Mouse (Mus musculus): ENCODE measurements around the gene Tysnd1. TPM values are rescaled to one million over a fixed set of nuclear protein-coding genes. Genes with fewer than 3 reads are reported as not detected.

Gene Tysnd1
- polyA plus RNA-seq, 1 experiment, result 23.6 TPM

DNA sequence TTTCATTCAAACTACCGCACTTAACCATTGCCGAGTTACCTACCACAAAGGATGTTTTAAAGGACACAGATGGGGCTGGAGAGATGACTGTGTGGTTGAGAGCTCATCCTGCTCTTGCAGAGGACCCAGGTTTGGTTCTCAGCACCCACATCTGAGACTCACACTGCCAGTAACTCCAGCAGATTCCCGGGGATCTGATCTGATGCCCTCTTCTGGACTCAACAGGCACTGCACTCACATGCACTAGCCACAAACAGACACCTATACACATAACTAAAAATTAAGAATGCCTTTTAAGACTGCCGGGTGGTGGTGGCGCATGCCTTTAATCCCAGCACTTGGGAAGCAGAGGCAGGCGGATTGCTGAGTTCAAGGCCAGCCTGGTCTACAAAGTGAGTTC is 34.9 kb downstream of the Tysnd1 start:
- no peak for TF ChIP-seq CTCF (IDR thresholded peaks at IDR 0.05; ENCODE audit: extremely low read depth, insufficient read depth, low read length)
- no peak for TF ChIP-seq POLR2A (IDR thresholded peaks at IDR 0.05; ENCODE audit: extremely low read depth, insufficient read depth, low read length)
- no peaks in the 10 kb centered on the region for H3K4me1 ChIP-seq (ENCODE audit: control insufficient read depth, insufficient read depth, low read length)
- H3K4me3 ChIP-seq (ENCODE audit: insufficient read depth, low read length), result no peak overlapping the region
- no peak overlapping the region for H3K27ac ChIP-seq (ENCODE audit: insufficient read depth, low read length)

- Histone ChIP-seq H3K4me3 (ENCODE audit: insufficient read depth, low read length) (no peak overlapping the region), H3K27ac (ENCODE audit: insufficient read depth, low read length) (no peak overlapping the region), H3K4me1 (ENCODE audit: control insufficient read depth, insufficient read depth, low read length) (peaks cover 2% of the 10 kb centered on the region; the same call in 1 of the 2 replicates)
- TF ChIP-seq CTCF (IDR thresholded peaks at IDR 0.05; ENCODE audit: extremely low read depth, insufficient read depth, low read length) (peak; percentile 61), POLR2A (IDR thresholded peaks at IDR 0.05; ENCODE audit: extremely low read depth, insufficient read depth, low read length) (no peak)
Observed at GRCm38 (mm10) chr10:61734377-61734776, 39.1 kb downstream of the Tysnd1 start.

DNA sequence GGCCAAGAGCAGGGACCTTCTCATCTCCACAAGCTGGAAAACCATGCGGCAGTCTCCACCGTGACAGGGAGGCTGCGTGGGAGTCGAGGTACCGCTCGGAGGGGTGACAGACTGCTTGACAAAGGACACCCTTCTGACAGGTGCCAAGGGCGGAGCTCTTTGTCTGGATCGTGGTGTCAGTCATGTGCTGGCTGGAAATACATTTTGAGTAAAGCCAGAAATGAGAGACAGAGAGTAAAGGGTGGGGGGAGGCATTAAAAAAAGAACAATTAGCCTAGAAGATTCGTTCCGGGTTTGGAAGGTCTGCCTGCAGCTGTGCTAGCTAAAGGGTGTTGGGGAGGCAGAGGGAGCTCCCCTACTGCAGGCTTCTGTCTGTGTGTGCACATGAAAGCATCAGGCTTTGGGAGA is 41.4 kb downstream of the Tysnd1 start:
- no peak overlapping the region for H3K27ac ChIP-seq (ENCODE audit: insufficient read depth, low read length)
- H3K4me3 ChIP-seq (ENCODE audit: insufficient read depth, low read length), result no peak overlapping the region
- peaks cover 2% of the 10 kb centered on the region; the same call in 1 of the 2 replicates for H3K4me1 ChIP-seq (ENCODE audit: control insufficient read depth, insufficient read depth, low read length)
- TF ChIP-seq POLR2A (IDR thresholded peaks at IDR 0.05; ENCODE audit: extremely low read depth, insufficient read depth, low read length) (no peak), CTCF (IDR thresholded peaks at IDR 0.05; ENCODE audit: extremely low read depth, insufficient read depth, low read length) (no peak)

GRCm38 (mm10) chr10:61737537-61737936 is 42.2 kb downstream of the Tysnd1 start:
- Histone ChIP-seq H3K27ac (ENCODE audit: insufficient read depth, low read length) (no peak overlapping the region), H3K4me1 (ENCODE audit: control insufficient read depth, insufficient read depth, low read length) (peaks cover 2% of the 10 kb centered on the region; the same call in 1 of the 2 replicates), H3K4me3 (ENCODE audit: insufficient read depth, low read length) (no peak overlapping the region)
- no peak for TF ChIP-seq POLR2A (IDR thresholded peaks at IDR 0.05; ENCODE audit: extremely low read depth, insufficient read depth, low read length)
- no peak for TF ChIP-seq CTCF (IDR thresholded peaks at IDR 0.05; ENCODE audit: extremely low read depth, insufficient read depth, low read length)

DNA sequence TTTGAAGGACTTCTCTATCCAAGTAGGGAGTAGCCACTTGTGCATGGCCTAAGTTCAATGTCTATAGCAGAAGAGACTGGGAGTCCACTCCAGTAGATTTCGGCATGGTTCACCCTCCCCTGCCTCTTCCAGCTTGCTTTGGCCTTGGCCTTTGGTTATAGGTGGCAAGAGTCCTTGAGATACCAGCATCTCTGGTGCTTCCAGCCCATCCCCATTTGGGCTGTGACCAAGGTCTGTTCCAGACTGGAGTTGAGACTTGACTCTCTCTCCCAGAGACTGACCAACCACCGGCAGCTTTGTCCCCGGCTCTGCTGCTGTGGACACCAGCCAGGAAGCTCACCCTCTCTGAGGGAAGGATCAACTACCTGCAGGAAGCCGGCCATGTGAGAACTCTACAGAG is 42.8 kb downstream of the Tysnd1 start:
- TF ChIP-seq CTCF (IDR thresholded peaks at IDR 0.05; ENCODE audit: extremely low read depth, insufficient read depth, low read length), result no peak
- TF ChIP-seq POLR2A (IDR thresholded peaks at IDR 0.05; ENCODE audit: extremely low read depth, insufficient read depth, low read length), result no peak
- no peak overlapping the region for H3K4me3 ChIP-seq (ENCODE audit: insufficient read depth, low read length)
- H3K4me1 ChIP-seq (ENCODE audit: control insufficient read depth, insufficient read depth, low read length), result peaks cover 2% of the 10 kb centered on the region; the same call in 1 of the 2 replicates
- no peak overlapping the region for H3K27ac ChIP-seq (ENCODE audit: insufficient read depth, low read length)

- no peak for TF ChIP-seq CTCF (IDR thresholded peaks at IDR 0.05; ENCODE audit: extremely low read depth, insufficient read depth, low read length)
- TF ChIP-seq POLR2A (IDR thresholded peaks at IDR 0.05; ENCODE audit: extremely low read depth, insufficient read depth, low read length), result no peak
- peaks cover 2% of the 10 kb centered on the region; the same call in 1 of the 2 replicates for H3K4me1 ChIP-seq (ENCODE audit: control insufficient read depth, insufficient read depth, low read length)
- no peak overlapping the region for H3K27ac ChIP-seq (ENCODE audit: insufficient read depth, low read length)
- H3K4me3 ChIP-seq (ENCODE audit: insufficient read depth, low read length), result no peak overlapping the region
Observed at GRCm38 (mm10) chr10:61741306-61741705, 46.0 kb downstream of the Tysnd1 start.

- Histone ChIP-seq H3K4me1 (ENCODE audit: control insufficient read depth, insufficient read depth, low read length) (no peaks in the 10 kb centered on the region), H3K27ac (ENCODE audit: insufficient read depth, low read length) (no peak overlapping the region), H3K4me3 (ENCODE audit: insufficient read depth, low read length) (no peak overlapping the region)
- TF ChIP-seq CTCF (IDR thresholded peaks at IDR 0.05; ENCODE audit: extremely low read depth, insufficient read depth, low read length) (no peak), POLR2A (IDR thresholded peaks at IDR 0.05; ENCODE audit: extremely low read depth, insufficient read depth, low read length) (no peak)
Observed at GRCm38 (mm10) chr10:61741873-61742272, 46.6 kb downstream of the Tysnd1 start.

GRCm38 (mm10) chr10:61742336-61742735 is 47.0 kb downstream of the Tysnd1 start:
- H3K4me1 ChIP-seq (ENCODE audit: control insufficient read depth, insufficient read depth, low read length), result no peaks in the 10 kb centered on the region
- no peak for TF ChIP-seq POLR2A (IDR thresholded peaks at IDR 0.05; ENCODE audit: extremely low read depth, insufficient read depth, low read length)
- no peak for TF ChIP-seq CTCF (IDR thresholded peaks at IDR 0.05; ENCODE audit: extremely low read depth, insufficient read depth, low read length)
- no peak overlapping the region for H3K4me3 ChIP-seq (ENCODE audit: insufficient read depth, low read length)
- no peak overlapping the region for H3K27ac ChIP-seq (ENCODE audit: insufficient read depth, low read length)

GRCm38 (mm10) chr10:61745133-61745532 is 49.8 kb downstream of the Tysnd1 start:
- H3K27ac ChIP-seq (ENCODE audit: insufficient read depth, low read length), result no peak overlapping the region
- no peak overlapping the region for H3K4me3 ChIP-seq (ENCODE audit: insufficient read depth, low read length)
- TF ChIP-seq CTCF (IDR thresholded peaks at IDR 0.05; ENCODE audit: extremely low read depth, insufficient read depth, low read length) (peak; percentile 29; the same call in 1 of the 2 replicates), POLR2A (IDR thresholded peaks at IDR 0.05; ENCODE audit: extremely low read depth, insufficient read depth, low read length) (no peak)
- no peaks in the 10 kb centered on the region for H3K4me1 ChIP-seq (ENCODE audit: control insufficient read depth, insufficient read depth, low read length)

DNA sequence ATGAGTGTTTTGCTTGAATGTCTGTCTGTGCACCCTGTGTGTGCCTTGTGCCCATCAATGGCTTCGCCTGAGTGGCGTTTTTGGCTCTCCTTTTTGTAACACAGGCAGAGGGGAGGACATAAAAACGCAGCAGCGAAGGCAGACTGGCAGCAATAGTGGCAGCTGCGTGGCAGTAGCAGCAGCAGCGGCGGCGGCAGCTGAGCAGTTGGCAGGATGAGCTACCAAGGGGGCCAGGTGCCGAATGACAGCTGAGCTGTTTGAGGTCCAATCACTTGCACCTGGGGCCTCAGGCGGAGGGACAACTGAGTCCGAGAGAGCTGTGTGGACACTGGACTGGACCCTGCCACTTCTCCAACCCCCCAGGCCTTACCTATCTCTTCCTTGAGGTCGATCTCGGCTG is 52.0 kb downstream of the Tysnd1 start:
- Histone ChIP-seq H3K27ac (ENCODE audit: insufficient read depth, low read length) (no peak overlapping the region), H3K4me3 (ENCODE audit: insufficient read depth, low read length) (no peak overlapping the region), H3K4me1 (ENCODE audit: control insufficient read depth, insufficient read depth, low read length) (no peaks in the 10 kb centered on the region)
- TF ChIP-seq POLR2A (IDR thresholded peaks at IDR 0.05; ENCODE audit: extremely low read depth, insufficient read depth, low read length), result no peak
- TF ChIP-seq CTCF (IDR thresholded peaks at IDR 0.05; ENCODE audit: extremely low read depth, insufficient read depth, low read length), result no peak
